Mouse (Mus musculus) left cerebral cortex, adult 11 months (tissue): ENCODE results near the gene Disc1.

Source experiments
- DNase-seq: peaks from one replicate; pipeline ENCODE4 v3.0.0; 2022; ENCODE audit warnings: low spot score

Disc1 gene

DNA sequence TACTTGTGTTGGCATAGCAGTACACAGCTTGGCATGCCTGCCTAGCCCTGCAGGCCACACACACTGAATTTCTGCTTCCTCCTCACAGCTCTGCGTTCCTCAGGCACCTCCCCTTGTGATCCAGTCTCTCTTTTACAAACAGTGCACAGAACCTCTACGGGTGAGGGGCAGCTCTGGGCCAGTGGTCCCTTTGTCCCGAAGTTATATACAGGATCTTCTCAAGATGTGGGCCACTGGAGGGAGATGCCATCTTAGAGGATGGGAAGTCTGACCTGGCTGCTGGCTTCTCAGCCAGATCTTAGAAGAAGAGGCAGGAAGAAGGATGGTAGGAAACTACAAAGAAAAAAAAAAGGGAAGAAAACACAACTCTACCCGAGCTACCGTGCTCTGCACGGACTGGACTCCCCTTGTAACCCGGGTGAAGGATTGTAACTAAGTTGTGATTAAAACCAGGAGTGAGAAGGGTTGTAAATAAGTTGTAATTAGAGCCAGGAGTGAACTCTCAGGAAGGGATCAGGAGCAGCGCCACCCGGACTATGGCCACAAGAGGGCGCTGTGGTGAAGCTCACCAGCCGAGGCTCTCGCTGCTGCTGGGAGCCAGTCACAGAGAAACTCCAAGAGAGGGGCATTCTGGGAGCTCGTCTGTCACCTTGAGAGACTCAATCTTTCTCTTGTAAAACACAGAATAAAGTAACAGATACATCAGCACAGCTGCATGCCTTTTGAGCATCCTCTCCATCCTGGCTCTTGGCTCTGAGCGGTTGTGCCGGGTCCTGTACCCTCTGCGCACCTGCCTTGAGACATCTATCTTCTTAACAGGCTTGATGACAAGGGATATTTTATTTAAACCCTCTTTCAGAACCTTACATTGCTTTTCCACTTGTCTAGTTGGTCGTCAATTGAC lies 129.8 kb downstream of the Disc1 start:
- DNase-seq = peak; percentile 74

DNA sequence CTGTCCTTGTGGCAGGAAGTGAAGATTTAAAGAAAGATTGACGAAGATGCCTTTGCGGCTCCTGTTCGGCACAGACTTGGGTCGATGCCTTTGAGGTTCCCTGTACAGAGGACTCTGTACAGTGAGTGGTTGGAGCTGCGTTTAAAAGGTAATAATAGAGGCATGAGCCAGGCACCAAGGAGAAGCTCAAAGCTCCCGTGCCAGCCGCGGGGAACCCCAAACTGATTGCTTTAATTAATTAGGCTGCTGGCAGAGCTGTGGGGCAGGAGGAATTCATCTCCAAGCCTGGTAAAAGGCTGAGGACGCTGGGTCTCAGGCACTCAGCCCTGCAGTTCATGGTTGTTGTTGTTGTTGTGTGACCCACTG lies 130.4 kb downstream of the Disc1 start:
- DNase-seq = no peak

DNA sequence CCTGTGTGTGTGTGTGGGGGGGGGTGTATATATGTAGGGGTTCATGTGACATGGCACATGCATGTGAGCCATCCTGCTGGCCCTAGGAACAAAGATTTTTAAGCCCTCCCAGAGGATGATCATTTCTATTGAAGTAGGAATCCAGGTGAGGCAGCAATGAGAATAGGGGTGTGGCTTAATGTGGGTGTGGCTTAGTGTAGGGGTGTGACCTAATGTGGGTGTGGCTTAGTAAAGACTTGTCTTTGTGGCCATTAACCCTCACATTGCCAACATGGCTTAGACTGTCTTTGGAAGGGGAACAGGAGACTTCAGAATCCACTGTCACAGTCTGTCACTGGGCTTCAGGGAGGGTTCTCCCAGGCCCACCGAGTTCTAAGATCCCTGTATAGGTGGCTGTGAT lies 130.9 kb downstream of the Disc1 start:
- no peak for DNase-seq

DNA sequence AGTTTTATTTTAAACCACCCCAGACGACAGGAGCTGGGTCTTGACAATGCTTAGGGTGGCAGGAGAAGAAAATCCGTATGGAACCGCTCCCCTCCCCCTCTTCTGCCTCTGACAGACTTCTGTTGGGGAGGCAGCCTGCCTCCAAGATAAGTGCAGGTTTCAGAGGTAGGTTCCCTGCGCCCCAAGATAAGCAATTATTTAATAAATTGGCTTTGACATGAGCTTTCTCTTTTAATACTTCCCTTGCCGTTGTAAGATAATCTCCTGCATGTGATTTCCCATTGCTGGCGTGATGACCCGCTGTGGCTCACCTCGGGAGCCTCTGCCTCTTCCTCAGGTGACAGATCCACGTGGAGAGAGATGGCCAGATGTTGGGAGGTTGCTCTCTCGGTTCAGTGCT lies 133.0 kb downstream of the Disc1 start:
- no peak for DNase-seq

DNA sequence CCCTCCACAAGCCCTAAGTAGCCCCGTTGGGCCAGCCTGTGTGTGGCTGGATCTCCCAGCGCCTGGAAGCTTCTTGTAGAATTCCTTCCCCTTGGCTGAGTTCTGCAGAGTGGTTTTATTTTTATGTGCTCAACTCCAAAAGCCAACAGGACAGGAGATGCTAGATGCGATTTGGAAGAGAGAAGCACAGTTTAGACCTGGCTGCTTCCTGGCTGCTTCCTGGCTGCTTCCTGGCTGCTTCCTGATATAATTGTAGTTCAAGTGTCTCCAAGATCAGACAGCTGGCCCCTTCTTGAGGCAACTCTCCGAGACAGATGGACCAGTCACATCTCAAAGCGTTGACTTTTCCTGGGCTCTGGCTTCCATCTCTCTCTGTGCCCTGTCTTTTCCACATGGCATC lies 139.7 kb downstream of the Disc1 start:
- no peak for DNase-seq

DNA sequence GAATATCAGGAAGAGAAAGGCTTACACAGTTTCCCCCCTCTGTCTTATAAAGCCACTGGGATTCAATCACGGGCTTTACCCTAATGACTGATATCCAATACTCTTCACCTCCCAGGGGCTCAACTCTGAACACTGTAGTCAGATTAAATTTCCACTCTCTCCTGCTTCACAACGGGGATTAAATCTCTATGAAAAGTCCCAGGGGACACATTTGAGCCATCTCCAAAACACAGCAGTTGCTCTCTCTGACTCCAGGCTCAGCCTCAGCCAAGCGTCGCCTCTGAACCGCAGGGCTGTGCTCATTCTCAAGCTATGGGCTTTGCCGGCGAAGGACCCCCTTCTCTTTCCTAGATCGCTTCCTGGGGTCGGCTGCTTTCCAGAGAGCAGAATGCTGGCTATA lies 141.1 kb downstream of the Disc1 start:
- DNase-seq = no peak

DNA sequence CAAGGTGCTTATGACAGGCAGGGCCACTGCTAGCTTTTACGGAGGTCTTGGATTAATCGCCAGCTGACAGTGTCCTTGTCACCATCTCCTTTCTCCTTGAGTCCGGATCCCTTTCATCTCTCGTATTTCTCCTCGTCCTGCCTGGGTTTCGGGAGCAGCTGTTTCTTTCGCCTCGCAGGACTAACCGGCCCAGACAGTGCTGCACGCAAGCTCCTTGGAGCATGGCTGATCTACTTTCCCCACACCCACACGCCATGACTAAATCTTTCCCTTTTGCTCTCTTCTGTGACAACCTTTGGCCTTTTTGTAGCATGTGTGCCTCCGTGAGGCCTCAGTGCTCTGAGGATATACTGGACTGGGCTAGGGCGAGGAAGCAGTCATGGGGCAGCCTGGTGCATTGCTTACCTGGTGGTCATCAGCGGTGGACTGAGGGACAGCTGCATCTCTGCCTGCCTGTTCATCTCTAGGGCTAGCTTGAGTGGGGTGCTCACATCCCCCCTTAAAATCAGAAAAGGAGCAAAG lies 142.6 kb downstream of the Disc1 start:
- no peak for DNase-seq

DNA sequence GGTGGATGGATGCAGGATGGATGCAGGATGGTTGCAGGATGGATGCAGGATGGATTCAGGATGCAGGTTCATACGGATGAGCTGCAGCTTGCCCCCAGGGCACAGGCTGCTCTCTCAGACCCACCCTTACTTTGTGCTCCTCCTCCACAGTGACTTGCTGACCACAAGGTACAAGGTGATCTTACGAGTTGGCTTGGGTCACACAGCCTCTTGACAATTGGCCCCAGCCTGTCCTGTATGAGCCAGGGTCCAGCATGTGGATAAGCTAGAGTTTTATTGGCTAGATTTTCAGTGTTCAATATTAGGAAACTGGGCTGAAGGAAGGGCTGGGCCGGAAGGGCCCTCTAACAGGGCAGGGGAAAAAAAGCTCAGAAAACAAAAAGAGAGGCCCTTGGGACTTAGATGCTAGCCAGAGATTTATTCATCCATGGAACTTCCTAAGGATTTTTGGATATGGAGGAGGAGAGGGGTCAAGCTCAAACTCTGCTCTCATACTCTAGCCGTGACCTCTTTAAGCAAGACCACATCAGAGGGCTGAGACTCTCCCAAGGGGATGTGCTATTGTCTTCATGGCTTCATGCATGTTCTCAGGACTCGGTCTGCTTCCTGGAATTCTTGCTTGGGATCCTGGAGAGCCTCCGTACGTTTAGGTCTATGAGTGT lies 143.5 kb downstream of the Disc1 start:
- DNase-seq = no peak

DNA sequence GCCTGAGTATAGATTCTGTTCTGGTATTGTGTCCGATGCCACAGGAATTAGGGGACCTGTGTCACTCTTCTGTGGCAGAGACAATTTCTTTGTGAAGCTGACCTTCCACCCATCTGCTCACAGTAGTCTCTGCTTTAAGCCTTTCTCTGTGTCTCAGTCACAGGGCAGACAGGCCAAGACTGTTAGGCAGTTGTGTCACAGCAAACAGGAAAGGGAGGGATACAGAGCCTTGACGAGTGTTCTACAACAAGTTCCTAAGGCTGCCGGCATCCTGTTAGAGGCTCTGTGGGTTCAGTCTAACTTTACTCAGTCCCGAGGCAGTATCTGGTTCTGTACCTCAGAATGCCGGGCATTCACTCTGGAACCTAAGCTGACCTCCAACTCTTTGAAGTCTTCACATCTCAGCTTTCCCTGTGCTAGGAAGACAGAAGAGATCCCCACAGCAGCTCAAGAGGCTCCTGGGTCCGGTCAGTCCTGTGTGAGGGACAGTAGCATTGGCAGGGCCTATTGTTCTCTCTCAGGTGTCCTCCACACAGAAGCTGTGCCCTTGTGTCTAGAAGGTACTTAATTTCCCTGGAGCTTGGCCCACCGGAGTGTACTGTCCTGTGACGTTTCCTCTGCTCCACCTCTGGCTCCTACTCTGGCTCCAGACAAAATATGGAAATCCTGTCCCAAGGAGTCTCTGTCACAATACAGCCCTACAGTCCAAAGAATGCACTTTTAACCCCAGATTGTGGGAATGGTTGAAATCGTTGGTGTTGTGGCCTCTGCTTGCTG lies 144.6 kb downstream of the Disc1 start:
- DNase-seq = no peak

DNA sequence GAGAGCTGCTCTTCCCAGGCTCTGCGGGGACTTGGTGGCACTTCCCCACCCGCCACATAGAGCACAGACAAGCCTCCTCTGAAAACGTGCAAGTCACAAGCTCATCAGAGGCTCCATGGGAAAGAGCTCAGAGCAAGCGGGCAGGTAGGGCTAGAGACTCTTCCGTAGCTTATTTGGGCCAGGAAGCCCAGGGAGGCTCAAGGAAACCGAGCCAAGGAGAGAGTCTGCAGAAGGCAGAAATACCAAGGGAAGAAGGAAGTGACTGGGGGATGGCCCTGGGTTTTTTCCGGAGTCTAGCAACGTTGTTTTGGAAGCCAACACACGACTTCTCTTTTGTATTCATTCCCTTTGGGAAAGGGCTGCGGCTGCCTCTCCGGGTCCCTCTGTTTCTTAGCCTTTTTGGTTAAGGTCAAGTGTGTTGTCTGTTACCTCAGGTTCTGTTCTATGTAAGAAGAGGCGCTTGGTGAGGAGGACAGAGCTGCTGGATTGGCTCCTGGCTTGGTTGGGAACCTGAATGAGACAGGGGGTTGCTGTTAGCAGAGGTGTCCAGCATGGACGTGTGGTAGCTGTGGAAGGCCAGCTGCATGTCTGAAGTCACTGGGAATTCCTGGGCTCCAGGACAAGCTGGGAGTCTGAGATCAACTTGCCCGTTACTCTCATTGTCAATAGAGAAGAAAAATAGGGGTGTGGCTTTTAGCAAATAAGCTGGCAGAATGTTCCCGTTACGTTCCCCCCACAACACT lies 145.4 kb downstream of the Disc1 start:
- no peak for DNase-seq

DNA sequence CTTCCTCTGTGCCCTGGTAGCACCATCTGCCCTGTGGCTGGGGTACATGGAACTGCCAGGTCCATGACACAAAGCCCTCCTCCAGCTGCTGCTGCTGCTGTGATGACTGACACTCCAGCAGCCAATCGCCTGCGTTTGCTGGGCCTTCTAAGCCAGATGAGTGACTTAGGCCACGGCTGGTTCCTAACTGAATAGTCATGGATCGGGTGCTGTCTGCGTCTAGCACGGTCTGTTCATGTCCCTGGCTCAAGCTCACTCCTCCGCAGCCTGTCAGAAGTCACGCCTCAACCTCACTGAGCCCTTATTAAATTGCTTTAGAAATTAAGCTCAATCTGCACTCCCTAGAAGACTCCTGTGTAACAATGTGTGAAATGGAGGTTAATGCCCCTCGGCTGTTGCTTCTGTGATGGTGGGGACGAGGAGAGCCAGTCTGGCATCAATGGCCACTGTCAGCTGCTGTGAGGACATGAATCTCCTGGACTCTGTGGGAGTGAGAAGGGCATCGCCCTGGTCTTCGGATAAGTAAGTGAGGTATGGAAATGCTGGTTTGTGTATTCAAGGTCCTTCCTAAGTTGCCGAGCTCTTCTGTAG lies 146.4 kb downstream of the Disc1 start:
- DNase-seq = no peak

DNA sequence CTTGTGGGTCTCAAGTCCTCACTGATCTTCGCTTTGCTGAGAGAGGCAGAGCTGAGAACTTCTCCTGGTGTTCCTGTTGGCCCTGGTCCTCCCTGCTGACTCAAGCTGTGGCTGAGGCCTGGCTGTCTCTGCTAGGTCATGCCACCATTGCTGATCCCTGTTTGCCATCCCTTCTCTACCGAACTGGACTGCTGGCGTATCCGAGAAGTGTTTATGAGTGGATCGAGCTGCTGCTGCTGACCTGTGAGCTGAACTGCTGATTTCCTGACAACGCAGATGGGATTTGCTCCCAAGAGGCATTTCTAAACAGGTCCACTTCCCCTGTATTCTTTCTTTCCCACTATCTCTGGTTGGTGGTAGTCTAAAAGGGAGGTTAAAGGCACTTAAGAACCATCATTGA lies 147.7 kb downstream of the Disc1 start:
- no peak for DNase-seq

DNA sequence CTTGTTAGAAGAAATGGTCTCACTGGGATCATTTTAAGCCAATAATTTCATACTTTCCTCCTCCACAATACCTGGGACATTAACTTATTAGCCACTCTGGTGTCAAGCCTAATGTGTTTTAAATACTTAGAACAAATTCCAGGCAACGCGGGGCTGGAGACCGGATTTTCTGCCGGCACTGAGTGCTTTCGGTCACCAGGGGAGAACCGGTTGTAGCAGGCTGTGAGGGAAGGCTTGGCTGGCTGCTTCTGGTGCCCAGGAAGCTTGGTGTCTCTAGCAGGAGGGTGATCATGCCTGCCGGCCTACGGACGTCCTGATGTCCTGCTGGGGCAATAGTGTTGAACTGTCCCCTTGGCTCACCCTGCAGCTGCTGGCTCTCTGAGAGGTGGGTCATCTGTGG lies 149.0 kb downstream of the Disc1 start:
- DNase-seq = no peak

DNA sequence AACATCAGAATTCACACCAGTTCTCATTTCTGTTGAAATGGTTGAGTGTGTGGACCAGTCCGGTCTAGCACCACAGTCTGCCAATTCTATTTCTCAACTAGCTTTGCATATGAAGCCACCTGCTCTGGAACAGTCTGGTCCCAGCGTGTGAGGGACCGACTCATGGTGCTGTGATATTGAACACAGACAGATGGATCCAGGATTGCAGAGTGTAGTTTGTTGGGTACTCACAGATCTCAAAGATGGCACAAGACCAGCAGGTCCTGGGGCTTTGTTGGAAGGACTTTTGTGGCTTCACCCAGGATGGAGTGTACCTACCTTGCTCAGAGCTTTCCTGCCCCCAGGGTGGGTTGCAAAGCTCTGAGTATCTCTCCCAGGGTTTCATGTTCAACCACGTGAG lies 151.6 kb downstream of the Disc1 start:
- no peak for DNase-seq

DNA sequence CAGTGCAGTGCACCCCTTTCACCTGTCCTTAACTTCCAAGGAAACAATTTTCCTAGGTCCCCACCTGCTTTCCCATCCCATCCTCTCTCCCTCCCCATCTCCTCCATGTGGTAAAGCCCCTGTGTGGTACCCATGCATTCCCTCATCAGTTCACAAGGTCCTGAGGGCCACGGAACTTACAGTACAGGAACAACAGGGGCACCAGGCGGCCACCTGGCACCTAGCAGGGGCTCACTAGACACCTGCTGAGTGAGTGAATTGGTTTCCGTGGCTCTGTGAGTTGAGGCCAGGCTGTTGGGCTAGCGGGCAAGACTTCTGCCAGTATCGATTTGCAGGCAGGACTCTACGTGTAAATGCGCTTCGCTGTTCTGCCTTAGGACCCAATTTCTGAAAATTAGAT lies 152.4 kb downstream of the Disc1 start:
- DNase-seq = no peak

DNA sequence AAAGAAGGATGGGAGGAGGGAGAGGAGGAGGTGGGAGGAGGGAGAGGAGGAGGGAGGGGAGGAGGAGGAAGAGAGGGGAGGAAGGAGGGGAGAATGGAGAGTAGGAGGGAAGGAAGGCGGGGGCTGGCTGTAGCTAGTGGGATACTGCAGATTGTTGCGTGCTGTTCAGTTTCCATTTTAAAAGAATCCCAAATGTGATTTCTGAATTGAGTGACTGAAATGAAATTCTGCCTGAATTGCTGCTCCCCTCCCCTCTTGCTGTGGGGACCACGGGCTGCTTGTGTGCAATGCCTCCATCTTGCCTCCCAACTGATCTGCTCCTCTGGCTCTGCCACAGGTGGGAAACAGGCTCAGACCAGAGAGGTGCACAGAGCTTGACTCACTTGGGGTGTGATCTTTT lies 153.0 kb downstream of the Disc1 start:
- no peak for DNase-seq

DNA sequence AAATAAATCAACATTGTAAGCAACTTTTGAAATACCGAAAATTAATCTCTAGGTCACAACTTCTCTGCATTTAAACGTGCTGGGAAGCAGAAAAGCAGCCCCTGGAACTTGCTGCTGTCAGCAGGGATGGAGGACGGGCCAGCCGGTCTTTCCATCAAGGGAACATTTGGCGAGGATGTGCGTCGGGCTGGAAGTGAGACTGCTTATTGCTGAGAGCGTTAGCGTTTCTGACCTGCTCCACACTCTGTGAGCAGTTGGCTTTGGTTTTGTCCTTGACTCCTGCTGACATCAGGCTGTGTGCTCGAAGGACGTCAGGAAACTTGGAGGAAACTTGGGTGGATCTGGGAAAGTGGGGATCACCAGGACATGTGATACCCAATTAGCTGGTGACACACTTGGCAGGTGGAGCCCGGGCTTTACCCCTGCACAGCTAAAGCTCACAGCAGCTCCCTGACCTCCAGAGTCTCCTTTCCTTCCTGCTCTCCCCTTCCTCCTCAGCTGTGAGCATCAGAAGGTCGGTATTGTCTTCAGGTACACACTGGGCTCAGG lies 158.7 kb downstream of the Disc1 start:
- DNase-seq = no peak

DNA sequence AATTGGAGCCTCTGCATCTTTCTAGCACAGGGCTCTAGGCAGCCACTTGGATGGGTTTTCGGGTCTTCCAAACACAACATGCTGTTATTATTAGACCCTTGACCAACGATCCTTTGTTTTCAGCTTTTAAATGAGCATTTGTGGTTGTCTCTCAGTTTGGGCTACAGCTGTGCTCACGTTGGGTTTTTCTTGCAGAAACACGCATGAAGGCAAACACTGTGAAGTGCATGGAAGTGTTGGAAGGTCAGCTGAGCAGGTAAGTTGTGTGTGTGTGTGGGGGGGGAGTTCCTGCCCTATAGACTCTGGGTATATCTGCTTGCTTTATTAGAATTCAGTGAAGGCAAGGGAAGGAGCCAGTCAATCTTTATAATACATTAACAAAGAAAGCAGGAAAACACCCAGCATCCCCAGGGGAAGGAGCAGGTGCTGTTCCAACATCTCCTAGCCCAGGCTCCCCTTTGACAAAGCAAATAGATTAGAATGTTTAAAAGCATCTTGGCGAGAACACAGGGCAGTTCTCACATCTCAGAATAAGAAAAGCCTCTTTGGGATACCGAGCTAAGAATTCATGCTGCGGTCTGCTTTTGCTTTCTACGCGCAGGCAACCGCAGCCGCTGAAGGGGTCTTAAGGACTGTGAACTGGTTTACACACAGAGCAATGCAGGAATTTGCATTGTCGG lies 164.0 kb downstream of the Disc1 start:
- DNase-seq = no peak

DNA sequence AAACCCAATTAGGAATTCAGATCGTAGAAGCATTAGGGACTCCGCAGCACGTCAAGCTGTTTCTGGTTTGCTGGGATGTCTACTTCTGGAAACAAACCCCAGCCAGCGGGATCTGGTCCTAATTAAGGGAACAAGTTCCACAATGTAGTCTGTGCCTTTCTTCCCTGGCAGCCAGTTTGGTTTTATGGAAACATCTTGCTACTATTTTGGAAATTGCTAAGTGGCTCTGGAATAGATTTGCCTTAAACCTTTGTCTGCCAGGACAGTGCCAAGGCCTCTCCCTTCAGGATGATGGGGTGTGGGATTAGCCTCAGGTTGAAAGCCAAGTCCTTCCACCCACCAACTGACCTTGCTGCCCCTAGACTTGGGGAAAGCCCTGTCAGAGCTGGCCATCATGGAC lies 164.7 kb downstream of the Disc1 start:
- no peak for DNase-seq

DNA sequence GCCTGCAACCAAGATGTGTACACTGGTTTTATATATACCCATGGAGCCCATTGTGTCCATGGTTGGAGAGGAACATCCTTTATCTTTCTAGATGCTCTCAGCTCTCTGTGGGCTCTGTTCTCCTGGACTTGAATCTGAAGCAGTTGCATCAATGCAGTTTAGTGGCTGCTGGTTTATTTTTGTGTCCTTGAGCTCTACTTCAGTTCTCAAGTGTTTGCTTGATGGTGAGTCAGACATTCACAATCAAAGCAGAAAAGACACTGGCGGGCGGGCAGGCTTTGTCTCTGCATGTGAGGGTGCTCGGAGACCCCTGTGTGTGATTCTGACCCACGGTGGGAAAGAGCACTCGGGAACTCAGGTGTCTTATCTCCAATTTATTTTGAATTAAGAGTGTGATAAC lies 166.6 kb downstream of the Disc1 start:
- DNase-seq = no peak

DNA sequence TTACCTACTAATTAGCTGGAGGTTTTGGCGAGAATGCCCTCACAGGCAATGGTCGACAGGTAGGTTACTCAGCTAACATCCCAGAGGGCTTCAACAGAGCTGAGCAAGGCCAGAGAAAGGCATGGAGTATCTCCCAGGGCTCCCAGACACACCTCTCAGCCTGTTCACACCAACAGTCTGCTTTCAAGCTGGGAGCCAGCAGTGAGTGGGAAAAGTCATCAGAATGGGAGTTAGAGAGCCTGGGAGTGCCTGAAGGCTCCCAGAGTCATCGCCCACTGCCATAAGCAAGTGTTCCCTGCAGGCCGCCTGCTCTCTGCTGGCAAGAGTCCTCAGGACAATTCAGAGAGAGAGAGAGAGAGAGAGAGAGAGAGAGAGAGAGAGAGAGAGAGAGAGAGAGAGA lies 167.1 kb downstream of the Disc1 start:
- no peak for DNase-seq
